Mouse (Mus musculus) MEL (cell line): ENCODE data around the gene Gm21954.

Experiments used
- CTCF ChIP-seq, 3 experiments: IDR thresholded peaks in 2 of 3; conservative IDR thresholded peaks in 1 of 3; 2 replicates each; pipeline ENCODE4 v1.5.1; 2011 to 2012; ENCODE audit warnings: low read length in 3 of 3, low read depth in 2 of 3, mild to moderate bottlenecking in 2 of 3, improper control_type of control experiment in 1 of 3, inconsistent platforms in 1 of 3, mixed read lengths in 1 of 3, moderate library complexity in 1 of 3; ENCODE audit not compliant: control insufficient read depth in 1 of 3, insufficient read depth in 1 of 3, poor library complexity in 1 of 3, severe bottlenecking in 1 of 3
- ELF1 ChIP-seq: IDR thresholded peaks from 2 replicates; pipeline ENCODE4 v1.6.1; 2014; ENCODE audit warnings: low read depth, mild to moderate bottlenecking, inconsistent platforms, low read length, improper control_type of control experiment, moderate library complexity
- GABPA ChIP-seq: IDR thresholded peaks from 2 replicates; pipeline ENCODE4 v1.6.1; 2012; ENCODE audit warnings: low read depth, mild to moderate bottlenecking, inconsistent platforms, low read length, improper control_type of control experiment, moderate library complexity
- HCFC1 ChIP-seq: IDR thresholded peaks from 2 replicates; pipeline ENCODE4 v1.6.1; 2012; ENCODE audit warnings: low read depth, mild to moderate bottlenecking, inconsistent platforms, low read length, improper control_type of control experiment, moderate library complexity
- KAT2A ChIP-seq: conservative IDR thresholded peaks from 2 replicates; pipeline ENCODE4 v1.6.1; 2012; ENCODE audit warnings: low read depth, low read length, improper control_type of control experiment, inconsistent platforms
- MEF2A ChIP-seq: IDR thresholded peaks from 2 replicates; pipeline ENCODE4 v1.6.1; 2014; ENCODE audit warnings: low read depth, mild to moderate bottlenecking, inconsistent platforms, low read length, improper control_type of control experiment; ENCODE audit not compliant: poor library complexity, insufficient replicate concordance, severe bottlenecking; ENCODE audit errors: extremely low read depth
- MXI1 ChIP-seq: IDR thresholded peaks from 2 replicates; pipeline ENCODE4 v1.6.1; 2011; ENCODE audit warnings: mild to moderate bottlenecking, low read depth, low read length, improper control_type of control experiment
- POLR2A ChIP-seq, 2 experiments: IDR thresholded peaks; 2 replicates each; pipeline ENCODE4 v1.6.1; 2011 to 2012; ENCODE audit warnings: low read length in 2 of 2, mild to moderate bottlenecking in 2 of 2, control low read depth in 1 of 2, improper control_type of control experiment in 1 of 2, low read depth in 1 of 2, moderate library complexity in 1 of 2; ENCODE audit not compliant: control insufficient read depth in 1 of 2, insufficient read depth in 1 of 2, poor library complexity in 1 of 2
- POLR2AphosphoS2 ChIP-seq: IDR thresholded peaks from 2 replicates; pipeline ENCODE4 v1.6.1; 2011; ENCODE audit warnings: low read length, improper control_type of control experiment
- POLR2AphosphoS5 ChIP-seq: IDR thresholded peaks from 2 replicates; pipeline ENCODE4 v1.6.1; 2012; ENCODE audit warnings: low read depth, borderline replicate concordance, mild to moderate bottlenecking, inconsistent platforms, low read length, moderate library complexity, mixed read lengths
- RCOR1 ChIP-seq: IDR thresholded peaks from 2 replicates; pipeline ENCODE4 v1.6.1; 2012; ENCODE audit warnings: low read depth, mild to moderate bottlenecking, inconsistent platforms, low read length, improper control_type of control experiment

- TF ChIP-seq MEF2A (no peak), HCFC1 (no peak), POLR2AphosphoS2 (no peak), POLR2A (IDR thresholded peaks at IDR 0.05; ENCODE audit: control insufficient read depth in 1 of 2, insufficient read depth in 1 of 2, low read depth in 1 of 2, low read length in 2 of 2, poor library complexity in 1 of 2) (no peak), RCOR1 (no peak), CTCF (IDR thresholded peaks at IDR 0.05 in 2 of 3, conservative IDR thresholded peaks at IDR 0.05 in 1 of 3; ENCODE audit: control insufficient read depth in 1 of 3, insufficient read depth in 1 of 3, low read depth in 2 of 3, low read length in 3 of 3, poor library complexity in 1 of 3, severe bottlenecking in 1 of 3) (no peak), ELF1 (no peak), MXI1 (no peak), POLR2AphosphoS5 (no peak), KAT2A (no peak), GABPA (no peak)
Observed at GRCm38 (mm10) chr3:55451877-55452276, 20.1 kb downstream of the Gm21954 start.
